Mouse (Mus musculus): ENCODE results near the gene Bsg. TPM values are rescaled to one million over a fixed set of nuclear protein-coding genes. Genes with fewer than 3 reads are reported as not detected.
A peak's percentile ranks its signal among the peaks of the same experiment; 100 is the strongest.

Bsg gene
- polyA plus RNA-seq, 1 experiment from 2014 or later, result 1,079 TPM

GRCm38 (mm10) chr10:79686219-79686618, 18.1 kb upstream of the Bsg start:
- H3K36me3 ChIP-seq (ENCODE audit: insufficient read depth, low read length), result peaks cover 47% of the 10 kb centered on the region

GRCm38 (mm10) chr10:79686691-79687090, 17.6 kb upstream of the Bsg start:
- H3K4me2 ChIP-seq (ENCODE audit: low read length), result no peak overlapping the region
- TF ChIP-seq CTCF (IDR thresholded peaks at IDR 0.05; ENCODE audit: low read depth), result no peak
- H3K27me3 ChIP-seq (ENCODE audit: insufficient read depth, low read length), result no peaks in the 10 kb centered on the region
- WGBS, result 94% methylated on average over 1 of the region's 1 CpGs
- H3K27ac ChIP-seq, result no peak overlapping the region
- H3K4me1 ChIP-seq (replicated peaks; ENCODE audit: insufficient read depth, low read length), result no peaks in the 10 kb centered on the region; the same call in 1 of the 2 replicates
- DNase-seq (ENCODE audit: low spot score) (no peak), ATAC-seq (replicated peaks; ENCODE audit: low FRiP score, low read depth) (no peak)
- H3K9ac ChIP-seq (ENCODE audit: low read depth, low read length), result no peak overlapping the region
- H3K36me3 ChIP-seq (ENCODE audit: insufficient read depth, low read length), result peaks cover 47% of the 10 kb centered on the region
- H3K9me3 ChIP-seq (replicated peaks; ENCODE audit: low read length), result no peaks in the 10 kb centered on the region
- H3K4me3 ChIP-seq (replicated peaks; ENCODE audit: low read depth, low read length), result no peak overlapping the region

More at GRCm38 (mm10) chr10:79686219-79686618, 18.1 kb upstream of the Bsg start:
- Histone ChIP-seq H3K4me2 (ENCODE audit: low read length) (no peak overlapping the region), H3K4me1 (replicated peaks; ENCODE audit: insufficient read depth, low read length) (peaks cover 1% of the 10 kb centered on the region; the same call in 1 of the 2 replicates), H3K27me3 (ENCODE audit: insufficient read depth, low read length) (no peaks in the 10 kb centered on the region), H3K9ac (ENCODE audit: low read depth, low read length) (no peak overlapping the region), H3K27ac (no peak overlapping the region), H3K9me3 (replicated peaks; ENCODE audit: low read length) (no peaks in the 10 kb centered on the region), H3K4me3 (replicated peaks; ENCODE audit: low read depth, low read length) (no peak overlapping the region)
- no peak for TF ChIP-seq CTCF (IDR thresholded peaks at IDR 0.05; ENCODE audit: low read depth)
- no peak for DNase-seq (ENCODE audit: low spot score)
- WGBS, result 91% methylated on average over 2 of the region's 2 CpGs
- no peak for ATAC-seq (replicated peaks; ENCODE audit: low FRiP score, low read depth)

GRCm38 (mm10) chr10:79687513-79687912, 16.8 kb upstream of the Bsg start:
- ATAC-seq (replicated peaks; ENCODE audit: low FRiP score, low read depth), result no peak
- 93% methylated on average over 6 of the region's 6 CpGs for whole genome bisulfite sequencing
- no peak overlapping the region for H3K4me2 ChIP-seq (ENCODE audit: low read length)
- peaks cover 47% of the 10 kb centered on the region for H3K36me3 ChIP-seq (ENCODE audit: insufficient read depth, low read length)
- no peak for TF ChIP-seq CTCF (IDR thresholded peaks at IDR 0.05; ENCODE audit: low read depth)
- no peaks in the 10 kb centered on the region; the same call in 1 of the 2 replicates for H3K4me1 ChIP-seq (replicated peaks; ENCODE audit: insufficient read depth, low read length)
- H3K9ac ChIP-seq (ENCODE audit: low read depth, low read length), result no peak overlapping the region
- no peak overlapping the region for H3K27ac ChIP-seq
- H3K27me3 ChIP-seq (ENCODE audit: insufficient read depth, low read length), result no peaks in the 10 kb centered on the region
- no peaks in the 10 kb centered on the region for H3K9me3 ChIP-seq (replicated peaks; ENCODE audit: low read length)
- no peak overlapping the region for H3K4me3 ChIP-seq (replicated peaks; ENCODE audit: low read depth, low read length)
- no peak for DNase-seq (ENCODE audit: low spot score)

- TF ChIP-seq CTCF (IDR thresholded peaks at IDR 0.05; ENCODE audit: low read depth), result no peak
- H3K27me3 ChIP-seq (ENCODE audit: insufficient read depth, low read length), result no peaks in the 10 kb centered on the region
- H3K4me2 ChIP-seq (ENCODE audit: low read length), result no peak within 1 kb of the TSS
- H3K36me3 ChIP-seq (ENCODE audit: insufficient read depth, low read length), result peaks cover 47% of the 10 kb centered on the region
- no peaks in the 10 kb centered on the region for H3K9me3 ChIP-seq (replicated peaks; ENCODE audit: low read length)
- no peaks in the 10 kb centered on the region; the same call in 1 of the 2 replicates for H3K4me1 ChIP-seq (replicated peaks; ENCODE audit: insufficient read depth, low read length)
- no peak within 1 kb of the TSS for H3K4me3 ChIP-seq (replicated peaks; ENCODE audit: low read depth, low read length)
- 76% methylated on average over 4 of the region's 4 CpGs for WGBS
- DNase-seq (ENCODE audit: low spot score) (no peak), ATAC-seq (replicated peaks; ENCODE audit: low FRiP score, low read depth) (no peak)
- H3K27ac ChIP-seq, result no peak within 1 kb of the TSS
- no peak within 1 kb of the TSS for H3K9ac ChIP-seq (ENCODE audit: low read depth, low read length)
Measured at GRCm38 (mm10) chr10:79688720-79689119, 15.6 kb upstream of the Bsg start, which contains the start of gene Gzmm. Gene Gzmm (plus strand): TSS chr10:79689020.

- H3K27me3 ChIP-seq (ENCODE audit: insufficient read depth, low read length), result no peaks in the 10 kb centered on the region
- 91% methylated on average over 3 of the region's 3 CpGs for WGBS
- no peaks in the 10 kb centered on the region for H3K9me3 ChIP-seq (replicated peaks; ENCODE audit: low read length)
- ATAC-seq (replicated peaks; ENCODE audit: low FRiP score, low read depth), result no peak
- H3K36me3 ChIP-seq (ENCODE audit: insufficient read depth, low read length), result peaks cover 47% of the 10 kb centered on the region
- no peak for DNase-seq (ENCODE audit: low spot score)
- TF ChIP-seq CTCF (IDR thresholded peaks at IDR 0.05; ENCODE audit: low read depth), result no peak
- no peak overlapping the region for H3K9ac ChIP-seq (ENCODE audit: low read depth, low read length)
- H3K27ac ChIP-seq, result no peak overlapping the region
- H3K4me1 ChIP-seq (replicated peaks; ENCODE audit: insufficient read depth, low read length), result no peaks in the 10 kb centered on the region; the same call in 1 of the 2 replicates
- no peak overlapping the region for H3K4me3 ChIP-seq (replicated peaks; ENCODE audit: low read depth, low read length)
- H3K4me2 ChIP-seq (ENCODE audit: low read length), result no peak overlapping the region
Measured at GRCm38 (mm10) chr10:79689178-79689577, 15.1 kb upstream of the Bsg start.

DNA sequence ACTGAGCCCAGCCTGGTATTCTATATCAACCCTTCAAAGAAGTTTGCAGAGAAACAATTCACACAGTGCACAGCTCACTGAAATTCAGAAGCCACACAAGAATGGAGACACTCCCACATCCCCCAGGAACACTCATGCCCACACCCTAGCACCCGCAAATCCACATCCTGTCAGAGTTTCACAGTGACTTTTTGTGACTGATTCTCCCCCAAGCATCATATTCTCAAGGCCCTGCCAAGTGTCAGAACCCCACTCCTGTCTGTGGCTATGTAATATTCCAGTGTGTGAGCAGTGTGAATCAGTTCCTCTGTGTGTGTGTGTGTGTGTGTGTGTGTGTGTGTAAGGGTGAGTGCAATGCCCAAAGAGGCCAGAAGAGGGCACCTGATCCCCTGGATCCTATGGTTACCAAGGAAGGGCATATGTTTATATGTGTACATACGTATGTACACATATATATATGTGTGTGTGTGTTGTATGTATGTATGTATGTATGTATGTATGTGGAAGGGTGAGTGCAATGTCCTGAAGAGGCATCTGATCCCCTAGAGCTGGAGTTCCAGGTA, 12.2 kb upstream of the Bsg start:
- Histone ChIP-seq H3K4me2 (ENCODE audit: low read length) (no peak overlapping the region), H3K27ac (no peak overlapping the region), H3K9me3 (replicated peaks; ENCODE audit: low read length) (no peaks in the 10 kb centered on the region), H3K27me3 (ENCODE audit: insufficient read depth, low read length) (no peaks in the 10 kb centered on the region), H3K4me1 (replicated peaks; ENCODE audit: insufficient read depth, low read length) (peaks cover 4% of the 10 kb centered on the region; the same call in 1 of the 2 replicates), H3K4me3 (replicated peaks; ENCODE audit: low read depth, low read length) (no peak overlapping the region), H3K36me3 (ENCODE audit: insufficient read depth, low read length) (peaks cover 21% of the 10 kb centered on the region), H3K9ac (ENCODE audit: low read depth, low read length) (no peak overlapping the region)
- DNase-seq (ENCODE audit: low spot score) (no peak), ATAC-seq (replicated peaks; ENCODE audit: low FRiP score, low read depth) (no peak)
- WGBS, result 98% methylated on average over 2 of the region's 2 CpGs
- peak; percentile 41; the same call in 1 of the 2 replicates for TF ChIP-seq CTCF (IDR thresholded peaks at IDR 0.05; ENCODE audit: low read depth)

Data from kidney, postnatal 0 days (tissue).